In genomic region chr6:61273430-61273829, GRCm38 (mm10) we compare ENCODE assay signal across 26 mouse cellular contexts.
"Had no signal": no experiment of that assay in that cellular context is flagged by ENCODE, and none has a peak within 500 bp of the region (broad histone marks: within the 10 kb centered on the region; RNA-seq: fewer than 3 reads in every experiment).

No protein-coding gene starts in this region.

- H3K4me2 ChIP-seq: heart, embryonic 12.5 days; hindbrain, embryonic 12.5 days; hindbrain, embryonic 14.5 days; intestine, embryonic 15.5 days; limb, embryonic 13.5 days; limb, embryonic 15.5 days; liver, embryonic 12.5 days had no signal

- DNase-seq: gastrocnemius, adult 2 months; gastrocnemius, postnatal 10 days; gastrocnemius, postnatal 25 days; heart, adult 11 months; heart, postnatal 14 days; heart, postnatal 36 days; kidney, adult 18-20 months; kidney, postnatal 10 days; kidney, postnatal 25 days; kidney, postnatal 4 days; left cerebral cortex, postnatal 4 days had no signal

- H3K4me1 ChIP-seq: heart, embryonic 12.5 days; hindbrain, embryonic 12.5 days; intestine, embryonic 15.5 days; limb, embryonic 13.5 days; limb, embryonic 15.5 days; liver, embryonic 12.5 days had no signal

- ATAC-seq: forebrain, embryonic 16.5 days; hindbrain, embryonic 16.5 days; inflammation-experienced regulatory T-cells, adult 6 months; intestine, embryonic 15.5 days; intestine, postnatal 0 days; liver, embryonic 12.5 days had no signal

- H3K36me3 ChIP-seq: heart, embryonic 10.5 days; heart, embryonic 12.5 days; hindbrain, embryonic 10.5 days; hindbrain, embryonic 12.5 days; intestine, embryonic 15.5 days; limb, embryonic 13.5 days; limb, embryonic 15.5 days; liver, embryonic 12.5 days had no signal

- H3K27me3 ChIP-seq: heart, embryonic 12.5 days; hindbrain, embryonic 12.5 days; intestine, embryonic 15.5 days; limb, embryonic 13.5 days; limb, embryonic 15.5 days; liver, embryonic 12.5 days had no signal

- H3K9me3 ChIP-seq: heart, embryonic 10.5 days; heart, embryonic 12.5 days; hindbrain, embryonic 10.5 days; hindbrain, embryonic 12.5 days; intestine, embryonic 15.5 days; limb, embryonic 13.5 days; limb, embryonic 15.5 days; liver, embryonic 12.5 days had no signal

- H3K9ac ChIP-seq: heart, embryonic 12.5 days; hindbrain, embryonic 12.5 days; hindbrain, embryonic 14.5 days; intestine, embryonic 15.5 days; limb, embryonic 13.5 days; limb, embryonic 15.5 days; liver, embryonic 12.5 days; liver, embryonic 14.5 days had no signal

- H3K27ac ChIP-seq: gastrocnemius, adult 2 months; heart, embryonic 10.5 days; hindbrain, embryonic 10.5 days; hindbrain, embryonic 12.5 days; hindbrain, embryonic 14.5 days; intestine, embryonic 15.5 days; layer of hippocampus, adult 2 months; limb, embryonic 13.5 days; limb, embryonic 15.5 days; liver, embryonic 12.5 days; liver, embryonic 14.5 days had no signal

- H3K4me3 ChIP-seq: gastrocnemius, adult 2 months; heart, embryonic 10.5 days; heart, embryonic 12.5 days; hindbrain, embryonic 10.5 days; hindbrain, embryonic 12.5 days; intestine, embryonic 15.5 days; layer of hippocampus, adult 2 months; limb, embryonic 13.5 days; limb, embryonic 15.5 days; liver, embryonic 12.5 days had no signal
